17 mouse cellular contexts compared by ENCODE assay signal in the genomic region with DNA sequence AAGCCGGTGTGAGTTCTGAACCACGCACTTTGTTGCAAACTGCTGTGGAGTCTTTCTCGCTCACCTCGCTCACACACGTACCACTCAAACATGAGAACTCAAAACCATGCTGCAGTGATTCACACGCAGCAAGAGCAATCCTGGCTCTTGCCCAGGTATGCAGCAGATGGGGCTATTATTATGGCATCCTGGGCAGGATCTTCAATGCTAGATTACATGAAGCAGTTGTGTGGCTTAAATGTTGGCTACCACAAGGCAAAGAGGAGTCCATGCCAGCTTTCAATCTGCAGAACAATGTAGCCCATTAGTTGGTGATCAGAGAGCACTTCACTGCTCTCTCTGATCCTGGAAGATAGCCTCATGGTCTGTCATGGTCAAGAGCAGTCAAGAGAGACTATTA.
DNase-seq lines count a peak whose midpoint lies in the region.
"Had no signal": no experiment of that assay in that cellular context is flagged by ENCODE, and none has a peak within 500 bp of the region (broad histone marks: within the 10 kb centered on the region; RNA-seq: fewer than 3 reads in every experiment).

No protein-coding gene starts in this region.

- peak; percentile 35 for DNase-seq in layer of hippocampus, adult 9-11 months
- no peak for DNase-seq in layer of hippocampus, postnatal 25 days (ENCODE audit: extremely low spot score in 1 of 2, low spot score in 1 of 2)
- peak; percentile 90 for DNase-seq in brain, adult 2 months (ENCODE audit: low read depth, low spot score)
- peak; percentile 68 to 69 for DNase-seq in cerebellum, adult 18-20 months
- DNase-seq in cerebellum, postnatal 14 days = peak; percentile 78 to 82
- no peak for DNase-seq in adrenal gland, adult 2 months
- DNase-seq in adrenal gland, postnatal 36 days = no peak
- no peak for DNase-seq in frontal cortex, postnatal 25 days (ENCODE audit: low spot score in 2 of 2)
- DNase-seq: adrenal gland, postnatal 14 days; forebrain, postnatal 0 days; gastrocnemius, postnatal 25 days; heart, postnatal 36 days; kidney, adult 2 months; kidney, postnatal 10 days; liver; lung, postnatal 4 days; thymus, adult 18-20 months had no signal

Comparison
In these comparisons a context has a peak if more than half of its experiments do, and no peak if none do; other contexts are left out.
1. DNase-seq: peak in layer of hippocampus, adult 9-11 months (single experiment), brain, adult 2 months (single experiment), cerebellum, adult 18-20 months (2 of 2) and cerebellum, postnatal 14 days (2 of 2); none in layer of hippocampus, postnatal 25 days (0 of 2), adrenal gland, adult 2 months (single experiment), adrenal gland, postnatal 36 days (0 of 2) and frontal cortex, postnatal 25 days (0 of 2).